Mouse (Mus musculus): ENCODE results near the gene Rad51d.

DNA sequence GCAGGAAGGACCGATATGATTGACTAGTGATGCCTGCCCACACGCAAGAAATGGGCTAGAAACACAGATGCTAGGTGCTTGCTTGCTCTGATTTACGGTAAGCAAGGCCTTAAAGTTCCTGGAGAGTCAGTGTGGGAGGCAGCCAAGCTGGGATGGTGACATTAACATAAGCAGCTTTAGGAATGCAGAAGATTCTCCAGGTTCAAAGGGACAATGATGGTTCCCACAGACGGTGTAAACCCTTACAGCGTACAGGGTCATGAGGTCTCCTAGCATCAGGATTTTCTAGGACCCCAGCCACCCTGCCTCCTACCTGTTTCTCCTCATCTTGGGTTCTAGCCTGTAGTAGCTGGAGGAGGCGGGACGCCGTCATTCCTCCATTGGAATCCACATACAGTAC lies 7.2 kb downstream of the Rad51d start:
- TF ChIP-seq CTCF (IDR thresholded peaks at IDR 0.05; ENCODE audit: low read depth) (no peak), EP300 (optimal IDR thresholded peaks at IDR 0.05) (no peak)
